Mouse (Mus musculus) E14TG2a.4 (cell line): ENCODE results near the gene Fam3b.

Experiments
- CTCF ChIP-seq: conservative IDR thresholded peaks from 2 replicates; pipeline ENCODE4 v1.5.1; 2014; ENCODE audit warnings: low read length
- NANOG ChIP-seq: IDR thresholded peaks from 2 replicates; pipeline ENCODE4 v1.6.1; 2014; ENCODE audit warnings: borderline replicate concordance, low read length, mixed read lengths
- POU5F1 ChIP-seq: IDR thresholded peaks from 2 replicates; pipeline ENCODE4 v1.6.1; 2014; ENCODE audit warnings: low read length, borderline replicate concordance

DNA sequence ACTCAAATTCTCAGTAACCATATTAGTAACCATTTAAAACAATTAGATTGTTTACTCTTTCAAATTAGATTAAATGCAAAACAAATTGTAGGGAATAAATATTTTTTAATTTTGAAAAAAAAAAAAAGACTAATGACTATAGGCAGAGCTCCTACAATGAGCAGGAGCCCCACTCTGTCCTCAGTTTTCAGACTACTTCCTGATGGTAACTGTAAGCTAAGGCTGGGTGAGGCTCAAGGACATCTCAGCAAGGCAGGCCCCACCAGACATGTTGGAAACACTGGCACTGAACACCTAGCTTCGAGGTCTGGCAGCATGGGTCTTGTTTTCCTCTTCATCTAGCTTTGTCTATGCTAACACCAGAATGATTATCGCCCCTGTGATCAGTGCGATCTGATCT lies 16.5 kb downstream of the Fam3b start:
- TF ChIP-seq CTCF (no peak), NANOG (no peak), POU5F1 (no peak)
